Mouse (Mus musculus): ENCODE measurements at regions not wholly inside any gene's neighbourhood (a gene's known extent, or its start where the extent isn't known, plus 50 kb on each side); places are given as distances from the start of the nearest gene placed in this dataset.

DNA sequence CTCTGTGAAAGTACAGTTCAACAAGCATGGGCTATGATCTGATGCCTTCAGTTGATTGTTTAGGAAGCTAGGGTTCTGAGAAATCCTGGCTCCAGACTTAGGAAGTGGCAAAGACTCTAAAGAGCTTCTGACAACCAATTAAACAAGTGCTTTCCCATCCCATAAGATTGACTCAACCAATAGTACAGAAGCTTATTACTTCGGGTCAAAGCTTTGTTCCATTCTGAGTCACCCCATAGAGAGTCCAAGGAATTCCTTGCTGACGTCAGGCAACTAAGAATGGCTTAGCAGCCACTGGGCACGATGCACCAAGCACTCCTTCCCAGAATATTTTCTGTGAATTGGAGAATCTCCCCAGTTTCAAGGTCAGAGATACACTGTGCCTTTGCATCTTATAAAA is 59.0 kb upstream of the Ntm start:
- Histone ChIP-seq H3K27ac (replicated peaks) (no peak overlapping the region), H3K36me3 (no peaks in the 10 kb centered on the region), H3K9me3 (replicated peaks) (no peaks in the 10 kb centered on the region), H3K27me3 (ENCODE audit: low read depth, poor library complexity, severe bottlenecking) (no peaks in the 10 kb centered on the region), H3K4me1 (no peaks in the 10 kb centered on the region), H3K4me3 (no peak overlapping the region)
- WGBS = 72% methylated on average over 3 of the region's 3 CpGs
- no peak for DNase-seq (ENCODE audit: low spot score)

DNA sequence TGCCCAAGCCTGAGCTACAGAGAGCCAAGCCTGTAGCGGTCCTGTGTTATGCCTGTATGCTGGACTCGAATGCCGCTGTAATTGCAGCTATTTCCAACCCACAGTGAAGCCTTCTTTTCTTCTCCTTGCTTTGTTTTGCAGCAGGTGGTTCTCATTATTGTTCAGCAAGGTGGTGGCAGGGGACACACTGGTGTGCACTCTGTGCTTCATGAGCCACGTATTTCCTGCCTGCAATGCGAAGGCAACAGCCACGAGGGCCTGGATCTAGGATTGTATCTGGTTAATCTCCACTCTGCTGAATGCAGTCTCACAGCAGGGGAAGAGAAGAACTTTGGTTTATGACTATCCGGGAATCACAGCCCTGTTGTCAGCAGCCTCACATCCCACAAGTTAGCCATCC is 62.3 kb upstream of the Ntm start:
- no peaks in the 10 kb centered on the region for H3K36me3 ChIP-seq
- no peak overlapping the region for H3K27ac ChIP-seq (replicated peaks)
- no peak overlapping the region for H3K4me3 ChIP-seq
- no peak for DNase-seq (ENCODE audit: low spot score)
- no peaks in the 10 kb centered on the region for H3K27me3 ChIP-seq (ENCODE audit: low read depth, poor library complexity, severe bottlenecking)
- H3K9me3 ChIP-seq (replicated peaks) = no peaks in the 10 kb centered on the region
- 62% methylated on average over 7 of the region's 7 CpGs for WGBS
- no peaks in the 10 kb centered on the region for H3K4me1 ChIP-seq

DNA sequence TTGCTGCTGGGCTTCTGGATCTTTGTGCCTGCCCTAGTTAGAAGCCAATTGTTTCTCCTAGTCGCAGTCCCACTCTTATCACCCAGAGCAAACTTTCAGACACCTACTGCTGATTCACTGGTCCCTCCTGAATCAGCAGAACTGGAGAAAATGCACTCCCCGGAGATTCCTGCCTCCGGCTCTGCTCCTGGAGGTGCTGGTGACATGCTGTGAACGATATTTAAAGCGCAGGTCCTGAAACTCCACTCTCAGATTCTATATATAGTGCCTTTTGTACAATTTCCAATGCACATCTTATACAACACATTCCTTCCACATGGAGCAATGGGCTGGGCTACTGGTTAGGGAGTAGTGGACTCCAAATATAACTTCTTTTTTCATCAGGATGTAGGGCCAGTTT is 64.0 kb upstream of the Ntm start:
- Histone ChIP-seq H3K27me3 (ENCODE audit: low read depth, poor library complexity, severe bottlenecking) (no peaks in the 10 kb centered on the region), H3K4me1 (no peaks in the 10 kb centered on the region), H3K9me3 (replicated peaks) (no peaks in the 10 kb centered on the region), H3K4me3 (no peak overlapping the region), H3K36me3 (no peaks in the 10 kb centered on the region), H3K27ac (replicated peaks) (no peak overlapping the region)
- WGBS = 87% methylated on average over 5 of the region's 5 CpGs
- no peak for DNase-seq (ENCODE audit: low spot score)

DNA sequence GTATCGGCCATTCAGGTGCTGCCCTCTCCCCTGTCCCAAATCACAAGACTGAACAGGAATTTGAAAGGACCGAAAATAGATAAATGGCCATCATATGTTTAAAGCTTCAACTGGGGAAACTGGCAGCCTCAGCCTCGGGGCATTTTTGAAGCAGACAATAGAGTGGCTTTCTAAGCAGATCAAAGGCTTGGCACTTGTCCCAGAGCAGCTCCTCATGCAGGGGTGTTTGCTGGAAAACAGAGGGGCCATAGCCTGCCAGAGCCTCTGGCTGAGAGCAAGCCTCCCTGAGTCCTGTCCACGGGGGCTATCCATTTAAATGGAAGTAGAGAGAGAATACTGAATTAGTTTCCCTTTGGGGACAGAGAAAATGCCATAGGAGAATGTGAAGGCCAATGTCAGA is 77.5 kb upstream of the Ntm start:
- Histone ChIP-seq H3K27ac (replicated peaks) (no peak overlapping the region), H3K36me3 (no peaks in the 10 kb centered on the region), H3K27me3 (ENCODE audit: low read depth, poor library complexity, severe bottlenecking) (no peaks in the 10 kb centered on the region), H3K4me3 (no peak overlapping the region), H3K4me1 (peaks cover 9% of the 10 kb centered on the region), H3K9me3 (replicated peaks) (no peaks in the 10 kb centered on the region)
- DNase-seq (ENCODE audit: low spot score) = peak; percentile 17
- 28% methylated on average over 4 of the region's 4 CpGs for WGBS

DNA sequence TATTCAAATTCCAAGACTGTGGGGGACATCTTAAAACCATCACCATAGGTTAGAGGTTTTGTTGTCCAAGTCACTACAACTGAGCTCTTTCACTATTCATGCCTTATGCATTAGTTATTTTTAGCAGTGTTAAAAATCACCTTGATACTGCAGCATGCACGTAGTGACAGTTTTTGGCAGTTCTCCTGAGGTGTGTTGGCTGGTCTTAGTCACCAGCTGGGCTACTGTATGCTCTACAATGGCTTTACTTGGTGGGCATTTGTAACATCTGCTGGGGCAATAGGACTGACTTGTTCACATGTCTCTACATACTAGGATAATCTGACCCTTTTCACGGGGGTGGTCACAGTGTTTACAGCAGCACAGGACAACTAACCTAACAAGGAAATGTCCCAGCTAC is 101.6 kb upstream of the Ntm start:
- Histone ChIP-seq H3K4me1 (peaks cover 7% of the 10 kb centered on the region; the same call in 1 of the 2 replicates), H3K36me3 (no peaks in the 10 kb centered on the region), H3K4me3 (no peak overlapping the region), H3K27me3 (ENCODE audit: low read depth, poor library complexity, severe bottlenecking) (no peaks in the 10 kb centered on the region), H3K27ac (replicated peaks) (no peak overlapping the region), H3K9me3 (replicated peaks) (no peaks in the 10 kb centered on the region)
- DNase-seq (ENCODE audit: low spot score) = no peak
- WGBS = 93% methylated on average over 2 of the region's 2 CpGs

DNA sequence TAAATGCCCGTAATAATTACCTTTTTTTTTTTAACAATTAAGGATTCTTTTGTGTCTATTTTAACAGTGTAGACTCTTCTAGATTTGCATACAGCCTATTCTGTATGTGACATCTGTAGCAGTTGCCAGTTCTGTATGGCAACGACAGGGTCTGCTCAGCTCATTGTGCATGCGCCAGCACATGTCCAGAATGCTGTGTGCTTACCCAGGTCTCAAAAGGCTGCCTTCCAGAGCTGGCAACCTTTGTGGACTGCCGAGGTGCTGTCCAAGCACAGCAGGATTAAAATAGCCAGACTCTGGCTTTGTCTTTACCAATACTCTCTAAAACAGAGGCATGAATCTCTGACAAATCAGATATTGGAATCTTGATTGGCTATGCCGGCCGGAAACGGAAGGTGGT is 105.0 kb upstream of the Ntm start:
- Histone ChIP-seq H3K4me1 (peaks cover 7% of the 10 kb centered on the region; the same call in 1 of the 2 replicates), H3K36me3 (no peaks in the 10 kb centered on the region), H3K9me3 (replicated peaks) (no peaks in the 10 kb centered on the region), H3K4me3 (no peak overlapping the region), H3K27ac (replicated peaks) (0 out of 2 replicates have a peak overlapping the region, but pooled peaks have one; percentile 28), H3K27me3 (ENCODE audit: low read depth, poor library complexity, severe bottlenecking) (no peaks in the 10 kb centered on the region)
- no peak for DNase-seq (ENCODE audit: low spot score)
- WGBS = 75% methylated on average over 7 of the region's 7 CpGs

DNA sequence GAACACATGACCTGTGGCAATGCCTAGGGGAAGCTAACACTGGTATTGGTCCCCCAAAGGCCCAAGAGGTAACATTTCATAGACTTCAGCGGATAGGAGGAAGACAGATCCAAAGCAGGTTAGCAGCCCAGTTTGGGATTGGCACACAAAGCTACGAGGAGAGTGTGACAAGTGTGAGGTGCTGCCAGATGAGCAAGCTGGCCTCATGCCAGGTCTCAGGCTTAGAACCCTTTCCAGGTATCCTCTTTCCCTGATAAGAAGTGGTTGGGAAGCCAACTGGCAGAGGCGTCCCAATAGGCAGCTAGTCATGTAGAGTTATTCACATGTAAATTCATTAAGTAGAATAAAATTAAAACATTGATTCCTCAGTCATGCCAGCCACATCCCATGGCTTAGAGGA is 112.3 kb upstream of the Ntm start:
- no peak for DNase-seq (ENCODE audit: low spot score)
- Histone ChIP-seq H3K27ac (replicated peaks) (no peak overlapping the region), H3K9me3 (replicated peaks) (no peaks in the 10 kb centered on the region), H3K27me3 (ENCODE audit: low read depth, poor library complexity, severe bottlenecking) (no peaks in the 10 kb centered on the region), H3K4me3 (no peak overlapping the region), H3K36me3 (no peaks in the 10 kb centered on the region), H3K4me1 (0 out of 2 replicates have a peak, but pooled peaks cover 8% of the 10 kb centered on the region)
- WGBS = 84% methylated on average over 3 of the region's 3 CpGs

DNA sequence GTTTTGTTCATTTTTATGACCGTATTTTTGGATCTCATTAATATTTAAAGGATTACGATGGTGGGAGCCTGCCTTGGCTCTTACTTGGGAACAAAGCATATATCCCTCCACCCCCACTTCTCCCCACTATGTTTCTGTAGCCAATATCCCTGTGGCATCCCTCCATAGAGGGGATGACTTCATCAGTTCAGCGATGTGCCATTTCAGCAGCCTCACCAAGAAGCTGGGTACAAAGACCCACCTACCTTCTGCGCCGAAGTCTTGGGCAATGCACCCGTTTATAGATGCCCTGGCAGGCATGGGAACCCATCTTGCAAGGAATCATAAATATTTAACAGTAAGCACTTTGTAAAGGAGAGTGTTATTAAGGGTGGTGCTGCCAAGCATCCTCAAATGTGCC is 113.1 kb upstream of the Ntm start:
- Histone ChIP-seq H3K27me3 (ENCODE audit: low read depth, poor library complexity, severe bottlenecking) (no peaks in the 10 kb centered on the region), H3K27ac (replicated peaks) (no peak overlapping the region), H3K36me3 (no peaks in the 10 kb centered on the region), H3K4me3 (no peak overlapping the region), H3K9me3 (replicated peaks) (no peaks in the 10 kb centered on the region), H3K4me1 (0 out of 2 replicates have a peak, but pooled peaks cover 8% of the 10 kb centered on the region)
- whole genome bisulfite sequencing = 91% methylated on average over 6 of the region's 6 CpGs
- no peak for DNase-seq (ENCODE audit: low spot score)

DNA sequence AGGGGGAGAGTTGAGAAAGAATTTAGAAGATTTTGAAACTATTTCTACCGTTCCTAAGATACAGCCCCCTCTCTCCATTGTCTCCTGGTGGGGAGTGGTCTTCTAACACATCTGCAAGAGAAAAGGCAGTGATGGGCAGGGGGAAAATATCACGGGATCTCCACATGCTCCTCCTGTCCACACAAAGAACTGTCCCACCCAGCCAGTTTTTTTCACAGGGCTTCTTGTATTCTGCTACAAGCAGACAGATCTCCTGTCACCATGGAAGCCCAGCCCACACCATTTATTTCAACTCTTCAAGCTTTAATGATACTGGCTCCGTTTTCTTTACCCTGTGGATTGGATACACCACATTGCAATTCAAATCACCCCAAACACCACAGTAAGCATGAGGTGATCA is 113.5 kb upstream of the Ntm start:
- Histone ChIP-seq H3K27me3 (ENCODE audit: low read depth, poor library complexity, severe bottlenecking) (no peaks in the 10 kb centered on the region), H3K27ac (replicated peaks) (no peak overlapping the region), H3K36me3 (no peaks in the 10 kb centered on the region), H3K4me1 (0 out of 2 replicates have a peak, but pooled peaks cover 8% of the 10 kb centered on the region), H3K9me3 (replicated peaks) (no peaks in the 10 kb centered on the region), H3K4me3 (no peak overlapping the region)
- DNase-seq (ENCODE audit: low spot score) = no peak
- WGBS = 51% methylated on average over 3 of the region's 3 CpGs

DNA sequence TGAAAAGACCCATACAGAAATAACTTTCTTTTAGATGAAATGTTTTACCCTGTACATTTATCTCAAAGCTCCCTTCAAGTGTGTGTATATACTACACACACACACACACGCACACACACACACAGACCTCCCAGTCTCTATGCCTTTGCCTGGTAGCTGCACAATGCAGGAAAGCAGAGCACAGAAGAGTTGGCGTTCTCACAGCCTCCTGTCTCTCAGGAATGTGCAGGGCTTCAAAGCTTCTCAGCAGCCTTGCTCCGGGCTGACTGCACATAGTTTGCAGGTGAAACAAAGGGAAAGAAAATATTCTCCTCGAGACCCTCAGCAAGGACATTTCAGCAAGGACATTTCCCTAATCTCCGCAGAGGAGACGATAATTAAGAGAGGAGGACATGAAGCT is 139.0 kb upstream of the Ntm start:
- H3K27ac ChIP-seq (replicated peaks) = no peak overlapping the region
- H3K27me3 ChIP-seq (ENCODE audit: low read depth, poor library complexity, severe bottlenecking) = no peaks in the 10 kb centered on the region
- DNase-seq (ENCODE audit: low spot score) = no peak
- no peaks in the 10 kb centered on the region for H3K36me3 ChIP-seq
- WGBS = 55% methylated on average over 6 of the region's 6 CpGs
- no peak overlapping the region for H3K4me3 ChIP-seq
- no peaks in the 10 kb centered on the region for H3K9me3 ChIP-seq (replicated peaks)
- H3K4me1 ChIP-seq = peaks cover 6% of the 10 kb centered on the region

DNA sequence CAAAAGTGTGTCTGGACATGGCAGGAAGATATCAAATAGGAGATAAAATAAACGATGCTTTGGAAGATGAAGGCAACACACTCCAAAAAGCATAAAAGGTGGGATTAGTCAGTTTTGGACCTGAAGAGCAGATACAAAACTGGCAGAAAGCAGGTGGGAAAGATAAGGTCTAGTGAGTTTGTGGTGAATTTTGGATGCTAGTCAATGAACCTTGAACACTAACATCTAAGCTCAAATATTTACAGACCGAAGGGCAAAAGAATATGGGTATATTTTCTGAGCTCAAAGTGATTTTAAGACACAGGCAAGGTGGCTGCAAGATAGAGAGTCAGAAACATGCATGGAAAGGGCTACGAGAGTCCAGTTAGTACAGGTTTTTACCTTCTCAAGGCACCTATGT is 159.4 kb upstream of the Ntm start:
- Histone ChIP-seq H3K9me3 (replicated peaks) (no peaks in the 10 kb centered on the region), H3K4me1 (peaks cover 9% of the 10 kb centered on the region), H3K36me3 (no peaks in the 10 kb centered on the region), H3K4me3 (no peak overlapping the region), H3K27ac (replicated peaks) (no peak overlapping the region), H3K27me3 (ENCODE audit: low read depth, poor library complexity, severe bottlenecking) (no peaks in the 10 kb centered on the region)
- no peak for DNase-seq (ENCODE audit: low spot score)
- 81% methylated on average over 3 of the region's 3 CpGs for WGBS

DNA sequence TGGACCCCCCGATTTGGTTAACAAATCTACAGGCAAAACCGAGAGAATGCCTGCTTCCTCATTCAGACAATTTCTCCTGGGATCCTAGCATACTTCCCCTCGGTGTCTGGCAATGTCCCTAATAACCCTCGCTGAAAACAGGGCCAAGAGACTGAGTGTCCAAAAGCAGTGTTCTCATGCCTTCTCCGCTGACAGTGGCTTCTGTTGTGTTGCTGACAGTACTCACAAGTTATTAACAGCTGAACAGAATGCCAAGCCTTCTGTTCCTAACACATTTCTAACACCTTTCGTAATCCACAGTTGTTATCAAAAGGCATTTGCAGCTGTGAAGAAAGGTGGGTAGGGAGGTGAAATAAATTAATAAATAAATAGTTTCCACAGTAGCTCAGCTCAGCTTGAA is 166.2 kb upstream of the Ntm start:
- H3K27me3 ChIP-seq (ENCODE audit: low read depth, poor library complexity, severe bottlenecking) = 0 out of 2 replicates have a peak, but pooled peaks cover 6% of the 10 kb centered on the region
- H3K4me3 ChIP-seq = no peak overlapping the region
- DNase-seq (ENCODE audit: low spot score) = no peak
- no peak overlapping the region for H3K27ac ChIP-seq (replicated peaks)
- WGBS = 81% methylated on average over 6 of the region's 6 CpGs
- peaks cover 2% of the 10 kb centered on the region for H3K4me1 ChIP-seq
- H3K36me3 ChIP-seq = no peaks in the 10 kb centered on the region
- H3K9me3 ChIP-seq (replicated peaks) = no peaks in the 10 kb centered on the region

DNA sequence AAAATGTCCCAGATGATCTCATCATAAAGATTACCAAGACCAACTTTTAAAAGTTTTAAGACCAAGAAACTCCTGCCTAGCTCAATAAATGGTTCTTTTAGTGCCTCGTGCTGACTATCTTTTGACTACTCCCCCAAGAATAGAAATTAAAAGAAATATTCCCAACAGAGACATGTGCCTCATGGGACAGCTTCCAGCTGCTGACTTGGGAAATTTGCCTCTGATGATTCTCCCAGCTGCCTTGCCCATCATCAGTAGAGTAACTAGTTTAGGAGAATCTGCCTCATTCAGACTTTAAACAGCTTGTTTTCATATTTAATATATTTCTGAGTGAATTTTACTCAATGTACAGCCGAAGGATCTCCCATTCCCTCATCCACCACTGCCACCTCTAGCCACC is 168.7 kb upstream of the Ntm start:
- H3K36me3 ChIP-seq = no peaks in the 10 kb centered on the region
- H3K4me1 ChIP-seq = peaks cover 10% of the 10 kb centered on the region
- peaks cover 16% of the 10 kb centered on the region; the same call in 1 of the 2 replicates for H3K27me3 ChIP-seq (ENCODE audit: low read depth, poor library complexity, severe bottlenecking)
- no peaks in the 10 kb centered on the region for H3K9me3 ChIP-seq (replicated peaks)
- WGBS = 86% methylated on average over 2 of the region's 2 CpGs
- H3K4me3 ChIP-seq = no peak overlapping the region
- no peak for DNase-seq (ENCODE audit: low spot score)
- no peak overlapping the region for H3K27ac ChIP-seq (replicated peaks)

DNA sequence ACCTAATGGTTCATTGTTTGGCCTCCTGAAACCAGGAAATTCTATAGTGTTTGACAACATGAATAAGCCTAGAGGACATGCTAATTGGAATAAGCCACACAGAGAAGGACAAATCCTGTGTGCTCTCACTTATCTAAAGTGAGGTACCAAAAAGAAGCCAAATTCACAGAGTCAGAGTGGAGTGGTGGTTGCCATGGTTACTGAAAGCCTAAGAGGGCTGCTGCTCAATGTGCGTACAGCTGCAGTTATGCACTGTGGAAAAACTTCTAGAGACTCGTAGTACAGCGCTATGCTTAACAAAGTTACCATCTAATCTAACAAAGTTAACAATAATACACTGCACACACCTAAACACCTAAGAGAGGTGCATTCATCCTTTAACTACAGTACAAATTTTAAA is 171.4 kb upstream of the Ntm start:
- no peak for DNase-seq (ENCODE audit: low spot score)
- Histone ChIP-seq H3K9me3 (replicated peaks) (no peaks in the 10 kb centered on the region), H3K27ac (replicated peaks) (no peak overlapping the region), H3K4me1 (peaks cover 19% of the 10 kb centered on the region), H3K36me3 (no peaks in the 10 kb centered on the region), H3K4me3 (no peak overlapping the region), H3K27me3 (ENCODE audit: low read depth, poor library complexity, severe bottlenecking) (peaks cover 31% of the 10 kb centered on the region)
- WGBS = 70% methylated on average over 3 of the region's 3 CpGs
